Mouse (Mus musculus): Measurements from ENCODE around the gene A930033H14Rik. TPM values are rescaled to one million over a fixed set of nuclear protein-coding genes. Genes with fewer than 3 reads are reported as not detected.
A peak's percentile ranks its signal among the peaks of the same experiment; 100 is the strongest.

A930033H14Rik gene
- polyA plus RNA-seq, 1 experiment from 2014 or later, result 1.9 TPM

DNA sequence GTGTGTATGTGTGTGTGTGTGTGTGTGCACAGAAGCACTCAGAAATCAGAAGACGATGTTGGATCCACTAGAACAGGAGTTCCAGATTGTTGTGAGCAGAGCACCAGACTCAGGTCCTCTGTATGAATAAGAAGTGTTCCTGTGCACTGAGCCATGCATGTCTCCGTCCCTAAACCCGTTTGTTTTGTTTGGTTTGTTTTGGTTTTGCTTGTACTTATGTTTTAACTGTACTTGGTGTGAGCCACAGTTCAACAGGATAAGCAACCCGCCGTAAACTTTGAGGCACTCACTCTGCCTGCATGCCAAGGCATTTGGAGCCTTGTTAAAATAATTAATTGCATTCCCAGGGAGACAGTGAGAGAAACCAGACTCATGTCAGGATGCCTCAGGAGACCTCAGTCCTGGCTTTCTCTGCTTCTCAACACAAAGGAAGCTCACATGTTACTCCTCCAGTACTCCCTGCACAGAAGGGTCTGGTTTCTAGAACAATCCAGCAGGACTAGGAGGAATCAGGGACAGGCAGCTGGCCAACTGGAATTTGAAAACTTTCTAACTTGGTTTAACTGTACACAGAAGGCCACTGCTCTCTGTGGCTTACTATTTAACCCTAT, 40.3 kb upstream of the A930033H14Rik start:
- H3K9me3 ChIP-seq (replicated peaks; ENCODE audit: control insufficient read depth, low read length), result no peaks in the 10 kb centered on the region
- H3K27ac ChIP-seq (replicated peaks; ENCODE audit: low read depth, low read length), result no peak overlapping the region
- H3K27me3 ChIP-seq (ENCODE audit: control insufficient read depth, insufficient read depth, low read length), result no peaks in the 10 kb centered on the region
- peak; percentile 57 for DNase-seq (ENCODE audit: low spot score)
- H3K4me1 ChIP-seq (ENCODE audit: control insufficient read depth, insufficient read depth, low read length), result no peaks in the 10 kb centered on the region; the same call in 1 of the 2 replicates
- H3K4me2 ChIP-seq (ENCODE audit: low read depth, low read length), result no peak overlapping the region
- no peak overlapping the region for H3K9ac ChIP-seq (replicated peaks; ENCODE audit: low read length)
- 47% methylated on average over 5 of the region's 5 CpGs for WGBS
- no peaks in the 10 kb centered on the region for H3K36me3 ChIP-seq (replicated peaks; ENCODE audit: control insufficient read depth, insufficient read depth, low read depth, low read length)
- ATAC-seq (replicated peaks; ENCODE audit: insufficient number of reproducible peaks, low FRiP score, low TSS enrichment, low read depth), result 0 out of 2 replicates have a peak, but pooled peaks have one; percentile 50
- H3K4me3 ChIP-seq (ENCODE audit: low read depth, low read length), result no peak overlapping the region

DNA sequence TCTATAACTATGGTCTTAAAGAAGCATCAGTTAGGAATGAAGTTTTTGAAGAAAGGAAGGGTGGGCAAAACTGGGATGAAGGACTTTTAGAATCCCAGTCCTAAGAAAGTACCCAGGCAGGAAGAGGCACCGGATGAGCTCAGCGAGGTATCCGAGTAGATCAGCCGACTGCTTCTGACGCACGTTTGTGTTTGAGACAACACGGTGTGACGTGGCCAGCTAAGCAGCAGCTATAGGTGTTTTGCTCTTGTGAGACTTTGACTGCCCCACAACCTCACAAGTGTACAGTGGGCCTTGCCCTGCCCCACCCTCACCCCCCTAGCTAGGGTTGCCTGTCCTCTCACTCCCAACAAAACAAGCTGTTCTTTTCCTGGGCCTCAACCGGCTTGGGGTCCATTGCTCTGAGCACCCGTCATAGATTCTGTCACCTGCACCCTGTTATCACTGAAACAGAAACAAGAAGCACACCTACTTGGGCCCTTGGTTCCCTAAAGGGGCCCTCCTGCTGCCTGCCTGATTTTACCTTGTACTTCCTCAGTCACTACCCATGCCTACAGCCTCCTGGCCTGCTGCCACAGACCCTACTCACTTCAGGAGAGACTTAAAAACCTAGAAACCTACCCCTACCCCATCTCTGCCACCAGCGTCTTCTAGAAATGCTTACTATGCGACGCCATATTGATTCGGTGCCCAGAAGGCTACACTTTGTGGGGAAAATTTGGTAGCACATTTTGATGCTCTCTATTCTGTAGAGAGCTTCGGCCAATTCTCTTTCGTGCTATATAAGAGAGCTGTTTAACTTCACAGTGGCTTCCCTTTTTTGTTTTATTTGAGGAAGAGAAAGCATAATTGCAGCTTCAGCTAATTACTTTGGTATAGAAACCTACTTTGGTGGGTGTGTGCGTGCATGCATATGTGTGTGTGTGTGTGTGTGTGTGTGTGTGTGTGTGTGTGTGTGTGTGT, 39.5 kb upstream of the A930033H14Rik start:
- no peak for ATAC-seq (replicated peaks; ENCODE audit: insufficient number of reproducible peaks, low FRiP score, low TSS enrichment, low read depth)
- Histone ChIP-seq H3K9me3 (replicated peaks; ENCODE audit: control insufficient read depth, low read length) (no peaks in the 10 kb centered on the region), H3K27ac (replicated peaks; ENCODE audit: low read depth, low read length) (no peak overlapping the region), H3K4me1 (ENCODE audit: control insufficient read depth, insufficient read depth, low read length) (no peaks in the 10 kb centered on the region; the same call in 1 of the 2 replicates), H3K4me2 (ENCODE audit: low read depth, low read length) (no peak overlapping the region), H3K27me3 (ENCODE audit: control insufficient read depth, insufficient read depth, low read length) (no peaks in the 10 kb centered on the region), H3K36me3 (replicated peaks; ENCODE audit: control insufficient read depth, insufficient read depth, low read depth, low read length) (no peaks in the 10 kb centered on the region), H3K9ac (replicated peaks; ENCODE audit: low read length) (no peak overlapping the region), H3K4me3 (ENCODE audit: low read depth, low read length) (no peak overlapping the region)
- 87% methylated on average over 17 of the region's 17 CpGs for WGBS
- DNase-seq (ENCODE audit: low spot score), result no peak

DNA sequence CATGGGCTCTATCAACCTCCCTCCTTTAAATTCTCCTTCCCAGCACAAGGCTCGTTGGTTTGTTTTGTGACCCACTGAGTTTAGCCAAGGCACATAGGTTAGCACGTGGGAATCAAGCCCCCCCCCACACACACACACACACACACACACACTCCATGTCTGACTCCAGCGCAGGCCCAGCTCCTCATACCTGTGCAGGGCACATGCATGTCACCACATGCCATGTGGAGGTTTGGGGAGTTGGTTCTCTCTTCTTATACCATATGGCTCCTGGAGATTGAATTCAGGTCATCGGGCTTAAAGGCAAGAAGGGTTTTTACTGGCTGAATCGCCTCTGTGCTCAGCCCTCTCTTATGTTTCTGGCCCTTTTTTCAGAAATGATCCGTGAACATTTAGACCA, 38.4 kb upstream of the A930033H14Rik start:
- H3K9ac ChIP-seq (replicated peaks; ENCODE audit: low read length), result no peak overlapping the region
- no peaks in the 10 kb centered on the region for H3K9me3 ChIP-seq (replicated peaks; ENCODE audit: control insufficient read depth, low read length)
- H3K4me3 ChIP-seq (ENCODE audit: low read depth, low read length), result no peak overlapping the region
- no peaks in the 10 kb centered on the region for H3K36me3 ChIP-seq (replicated peaks; ENCODE audit: control insufficient read depth, insufficient read depth, low read depth, low read length)
- ATAC-seq (replicated peaks; ENCODE audit: insufficient number of reproducible peaks, low FRiP score, low TSS enrichment, low read depth), result no peak
- H3K27ac ChIP-seq (replicated peaks; ENCODE audit: low read depth, low read length), result no peak overlapping the region
- WGBS, result 92% methylated on average over 6 of the region's 6 CpGs
- no peaks in the 10 kb centered on the region for H3K27me3 ChIP-seq (ENCODE audit: control insufficient read depth, insufficient read depth, low read length)
- no peaks in the 10 kb centered on the region; the same call in 1 of the 2 replicates for H3K4me1 ChIP-seq (ENCODE audit: control insufficient read depth, insufficient read depth, low read length)
- no peak for DNase-seq (ENCODE audit: low spot score)
- H3K4me2 ChIP-seq (ENCODE audit: low read depth, low read length), result no peak overlapping the region

DNA sequence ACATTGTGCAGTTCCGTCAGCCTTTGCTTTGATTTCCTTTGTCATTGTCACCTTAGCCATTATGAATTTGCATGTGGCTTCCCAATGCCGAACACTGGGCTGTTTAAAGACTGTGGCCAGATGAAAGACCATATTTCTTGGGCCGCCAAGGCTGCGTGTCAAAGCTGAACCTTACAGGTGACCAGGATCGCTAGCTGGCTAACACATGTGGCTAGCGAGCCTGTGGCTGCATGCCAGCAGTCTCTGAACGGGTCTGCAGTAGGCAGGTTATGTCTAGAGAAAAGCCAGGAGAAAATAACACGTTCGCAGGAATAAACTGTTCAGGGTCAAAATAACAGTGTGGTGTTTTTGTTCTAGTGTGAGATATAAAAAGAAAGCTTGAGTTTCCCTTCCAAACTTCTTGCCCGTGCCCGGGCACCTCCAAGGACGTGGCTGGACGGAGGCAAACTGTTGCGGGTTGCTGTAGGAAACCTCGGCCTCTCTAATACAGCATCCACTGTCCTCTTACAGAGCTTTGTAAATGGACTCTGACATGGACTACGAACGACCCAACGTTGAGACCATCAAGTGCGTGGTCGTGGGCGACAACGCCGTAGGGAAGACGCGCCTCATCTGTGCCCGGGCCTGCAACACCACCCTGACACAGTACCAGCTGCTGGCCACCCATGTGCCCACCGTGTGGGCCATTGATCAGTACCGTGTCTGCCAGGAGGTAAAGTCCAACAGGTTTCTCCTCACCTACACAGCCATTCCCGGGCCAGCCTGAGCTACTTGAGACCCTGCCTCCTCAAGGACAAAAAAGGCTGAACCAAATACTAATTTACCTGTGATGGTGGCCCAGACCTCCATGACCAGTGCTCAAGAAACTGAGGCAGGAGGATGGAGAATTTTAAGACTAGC, 35.6 kb upstream of the A930033H14Rik start:
- Histone ChIP-seq H3K9ac (replicated peaks; ENCODE audit: low read length) (no peak overlapping the region), H3K9me3 (replicated peaks; ENCODE audit: control insufficient read depth, low read length) (no peaks in the 10 kb centered on the region), H3K4me1 (ENCODE audit: control insufficient read depth, insufficient read depth, low read length) (no peaks in the 10 kb centered on the region), H3K27me3 (ENCODE audit: control insufficient read depth, insufficient read depth, low read length) (no peaks in the 10 kb centered on the region), H3K36me3 (replicated peaks; ENCODE audit: control insufficient read depth, insufficient read depth, low read depth, low read length) (no peaks in the 10 kb centered on the region), H3K4me2 (ENCODE audit: low read depth, low read length) (no peak overlapping the region), H3K27ac (replicated peaks; ENCODE audit: low read depth, low read length) (no peak overlapping the region), H3K4me3 (ENCODE audit: low read depth, low read length) (no peak overlapping the region)
- WGBS, result 94% methylated on average over 29 of the region's 29 CpGs
- no peak for DNase-seq (ENCODE audit: low spot score)
- no peak for ATAC-seq (replicated peaks; ENCODE audit: insufficient number of reproducible peaks, low FRiP score, low TSS enrichment, low read depth)

DNA sequence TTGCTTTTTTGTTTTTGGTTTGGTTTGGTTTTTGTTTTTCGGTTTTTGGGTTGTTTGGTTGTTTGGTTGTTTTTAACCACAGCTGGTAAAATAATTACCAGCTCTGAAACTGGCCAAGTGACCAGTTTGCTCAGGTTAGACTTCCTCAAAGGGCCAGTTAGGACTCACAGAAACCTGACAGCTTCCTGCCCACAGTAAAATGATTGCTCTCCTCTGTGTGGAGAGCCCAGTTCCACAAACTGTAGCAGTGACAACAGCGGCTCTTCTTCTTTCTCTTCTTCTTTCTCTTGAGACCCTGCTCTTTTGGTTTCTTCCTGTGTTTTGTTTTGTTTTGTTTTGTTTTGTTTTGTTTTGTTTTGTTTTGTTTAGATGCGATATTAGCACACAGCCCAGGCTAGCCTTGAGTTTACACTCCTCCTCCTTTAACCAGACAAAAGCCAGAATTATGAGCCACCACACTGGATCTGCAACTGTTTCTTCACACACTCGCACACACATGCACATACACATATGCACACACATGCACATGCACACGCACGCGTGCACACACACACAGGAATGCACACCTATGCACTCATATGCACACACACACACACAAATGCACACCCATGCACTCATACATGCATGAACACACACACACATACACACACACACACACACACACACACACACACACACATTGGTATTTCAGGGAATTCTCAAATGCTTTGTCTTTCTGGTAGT, 34.6 kb upstream of the A930033H14Rik start:
- ATAC-seq (replicated peaks; ENCODE audit: insufficient number of reproducible peaks, low FRiP score, low TSS enrichment, low read depth) (no peak), DNase-seq (ENCODE audit: low spot score) (no peak)
- H3K27ac ChIP-seq (replicated peaks; ENCODE audit: low read depth, low read length), result no peak overlapping the region
- WGBS, result 95% methylated on average over 7 of the region's 7 CpGs
- no peaks in the 10 kb centered on the region for H3K27me3 ChIP-seq (ENCODE audit: control insufficient read depth, insufficient read depth, low read length)
- no peak overlapping the region for H3K4me3 ChIP-seq (ENCODE audit: low read depth, low read length)
- H3K36me3 ChIP-seq (replicated peaks; ENCODE audit: control insufficient read depth, insufficient read depth, low read depth, low read length), result no peaks in the 10 kb centered on the region
- H3K9ac ChIP-seq (replicated peaks; ENCODE audit: low read length), result no peak overlapping the region
- no peaks in the 10 kb centered on the region for H3K9me3 ChIP-seq (replicated peaks; ENCODE audit: control insufficient read depth, low read length)
- no peaks in the 10 kb centered on the region for H3K4me1 ChIP-seq (ENCODE audit: control insufficient read depth, insufficient read depth, low read length)
- no peak overlapping the region for H3K4me2 ChIP-seq (ENCODE audit: low read depth, low read length)

DNA sequence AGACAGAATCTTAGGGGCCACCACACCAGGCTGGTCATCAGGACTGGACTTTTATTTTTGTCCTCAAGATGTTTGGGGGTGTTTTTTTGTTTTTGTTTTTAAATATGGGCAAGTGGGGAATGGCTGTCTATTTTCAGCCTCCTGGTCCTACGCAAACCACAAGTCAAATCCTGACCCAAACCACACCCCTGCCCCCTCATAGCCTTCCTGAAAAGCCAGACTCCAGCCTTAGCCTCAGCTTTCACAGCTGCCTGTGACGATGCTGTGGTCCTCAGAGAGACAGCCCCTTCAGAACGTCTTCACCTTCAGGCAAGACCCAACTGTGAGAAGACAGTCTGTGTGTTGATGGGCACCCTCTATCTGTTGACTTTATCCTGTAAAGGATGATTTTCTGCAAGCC, 33.9 kb upstream of the A930033H14Rik start:
- no peaks in the 10 kb centered on the region for H3K9me3 ChIP-seq (replicated peaks; ENCODE audit: control insufficient read depth, low read length)
- H3K4me2 ChIP-seq (ENCODE audit: low read depth, low read length), result no peak overlapping the region
- DNase-seq (ENCODE audit: low spot score), result no peak
- H3K36me3 ChIP-seq (replicated peaks; ENCODE audit: control insufficient read depth, insufficient read depth, low read depth, low read length), result no peaks in the 10 kb centered on the region
- no peak overlapping the region for H3K4me3 ChIP-seq (ENCODE audit: low read depth, low read length)
- H3K27ac ChIP-seq (replicated peaks; ENCODE audit: low read depth, low read length), result no peak overlapping the region
- no peaks in the 10 kb centered on the region for H3K4me1 ChIP-seq (ENCODE audit: control insufficient read depth, insufficient read depth, low read length)
- H3K9ac ChIP-seq (replicated peaks; ENCODE audit: low read length), result no peak overlapping the region
- WGBS, result 75% methylated on average over 3 of the region's 3 CpGs
- no peak for ATAC-seq (replicated peaks; ENCODE audit: insufficient number of reproducible peaks, low FRiP score, low TSS enrichment, low read depth)
- no peaks in the 10 kb centered on the region for H3K27me3 ChIP-seq (ENCODE audit: control insufficient read depth, insufficient read depth, low read length)

DNA sequence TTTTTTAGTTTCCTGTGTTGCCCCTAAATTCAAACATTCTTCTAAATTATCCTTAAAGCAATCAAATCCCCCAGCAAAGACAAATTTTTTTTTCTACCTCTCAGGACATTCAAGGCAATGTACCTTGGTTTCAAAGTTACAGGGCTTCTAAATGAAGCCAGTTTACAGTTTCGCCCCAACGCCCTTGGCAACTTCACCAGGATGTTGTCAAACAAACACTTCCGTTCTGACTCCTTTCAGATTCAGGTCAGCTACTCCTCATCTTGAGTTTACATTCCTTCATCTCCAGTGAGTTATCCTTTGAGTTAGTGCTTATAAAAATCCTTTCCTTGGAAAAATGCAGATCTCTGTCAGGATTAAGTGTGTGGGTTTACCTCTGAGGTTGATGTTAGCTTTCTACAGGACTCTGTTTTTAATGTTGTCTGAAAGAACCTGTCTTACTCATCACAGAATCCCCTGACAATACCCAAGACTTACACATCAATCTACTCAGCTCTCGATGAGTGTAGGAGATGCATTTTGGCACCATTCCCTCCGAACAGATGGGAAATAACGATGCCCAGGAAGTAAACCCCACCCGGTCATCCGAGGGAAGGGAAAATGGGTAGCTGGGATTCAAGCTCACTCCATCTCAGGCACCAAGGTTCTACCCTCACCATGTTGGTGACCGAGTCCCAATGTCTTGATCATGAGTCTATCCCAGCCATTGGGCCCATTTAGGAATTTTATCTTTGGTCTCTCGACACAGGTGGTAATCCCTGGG, 33.2 kb upstream of the A930033H14Rik start:
- H3K4me3 ChIP-seq (ENCODE audit: low read depth, low read length), result no peak overlapping the region
- no peak overlapping the region for H3K4me2 ChIP-seq (ENCODE audit: low read depth, low read length)
- DNase-seq (ENCODE audit: low spot score) (no peak), ATAC-seq (replicated peaks; ENCODE audit: insufficient number of reproducible peaks, low FRiP score, low TSS enrichment, low read depth) (no peak)
- H3K4me1 ChIP-seq (ENCODE audit: control insufficient read depth, insufficient read depth, low read length), result no peaks in the 10 kb centered on the region
- no peaks in the 10 kb centered on the region for H3K9me3 ChIP-seq (replicated peaks; ENCODE audit: control insufficient read depth, low read length)
- H3K27me3 ChIP-seq (ENCODE audit: control insufficient read depth, insufficient read depth, low read length), result no peaks in the 10 kb centered on the region
- H3K36me3 ChIP-seq (replicated peaks; ENCODE audit: control insufficient read depth, insufficient read depth, low read depth, low read length), result no peaks in the 10 kb centered on the region
- H3K9ac ChIP-seq (replicated peaks; ENCODE audit: low read length), result no peak overlapping the region
- H3K27ac ChIP-seq (replicated peaks; ENCODE audit: low read depth, low read length), result no peak overlapping the region
- WGBS, result 90% methylated on average over 10 of the region's 10 CpGs

Data from embryonic facial prominence, embryonic 11.5 days (tissue).